ENCODE assay signal across 8 mouse cellular contexts in the genomic region with DNA sequence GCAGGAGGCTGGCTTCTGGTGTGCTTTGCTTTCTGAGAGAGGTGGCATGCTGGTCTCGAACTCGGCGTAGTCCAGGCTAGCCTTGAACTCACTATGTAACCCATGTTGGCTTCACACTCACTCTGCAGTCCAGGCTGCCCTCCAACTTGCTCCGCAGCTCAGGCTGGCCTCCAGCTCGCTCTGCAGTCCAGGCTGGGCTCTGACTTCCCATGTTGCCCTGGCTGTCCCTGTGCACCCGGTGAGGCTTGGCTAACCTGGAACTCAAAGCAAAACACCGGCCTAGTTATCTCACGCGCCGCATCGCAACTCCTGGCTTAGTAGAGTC. TPM values are rescaled to one million over a fixed set of nuclear protein-coding genes. Genes with fewer than 3 reads are reported as not detected.
DNase-seq lines count a peak whose midpoint lies in the region; ATAC-seq lines count a peak whose summit lies in the region.

No protein-coding gene starts in this region.

- WGBS in embryonic facial prominence, embryonic 12.5 days, result 18% methylated on average over 11 of the region's 11 CpGs
- WGBS in limb, embryonic 11.5 days, result 28% methylated on average over 11 of the region's 11 CpGs

- no peak for ATAC-seq in embryonic facial prominence, embryonic 12.5 days (ENCODE audit: insufficient number of reproducible peaks, insufficient read depth, low FRiP score, low TSS enrichment)
- ATAC-seq in limb, embryonic 11.5 days (ENCODE audit: insufficient number of reproducible peaks, low FRiP score, low TSS enrichment, low read depth), result no peak

- peak overlapping the region; percentile 84 for H3K9ac ChIP-seq in embryonic facial prominence, embryonic 12.5 days
- peak overlapping the region; percentile 86 for H3K9ac ChIP-seq in limb, embryonic 11.5 days (ENCODE audit: low read length)

- H3K36me3 ChIP-seq in embryonic facial prominence, embryonic 12.5 days, result peaks cover 24% of the 10 kb centered on the region
- peaks cover 10% of the 10 kb centered on the region for H3K36me3 ChIP-seq in limb, embryonic 11.5 days (ENCODE audit: control insufficient read depth, insufficient read depth, low read length)

- peak overlapping the region; percentile 87 for H3K4me3 ChIP-seq in embryonic facial prominence, embryonic 12.5 days
- peak overlapping the region; percentile 96 for H3K4me3 ChIP-seq in limb, embryonic 11.5 days (ENCODE audit: low read depth, low read length)

- H3K27me3 ChIP-seq in embryonic facial prominence, embryonic 12.5 days, result no peaks in the 10 kb centered on the region
- H3K27me3 ChIP-seq in limb, embryonic 11.5 days (ENCODE audit: control insufficient read depth, insufficient read depth, low read length), result no peaks in the 10 kb centered on the region

- H3K27ac ChIP-seq in embryonic facial prominence, embryonic 12.5 days, result no peak overlapping the region
- no peak overlapping the region for H3K27ac ChIP-seq in limb, embryonic 11.5 days (replicated peaks; ENCODE audit: low read depth, low read length)

- no peaks in the 10 kb centered on the region for H3K9me3 ChIP-seq in embryonic facial prominence, embryonic 12.5 days
- no peaks in the 10 kb centered on the region for H3K9me3 ChIP-seq in limb, embryonic 11.5 days (ENCODE audit: control insufficient read depth, low read length)

- H3K4me2 ChIP-seq in embryonic facial prominence, embryonic 12.5 days (replicated peaks), result peak overlapping the region; percentile 98
- H3K4me2 ChIP-seq in limb, embryonic 11.5 days (ENCODE audit: low read depth, severe bottlenecking), result peak overlapping the region; percentile 99

- peaks cover 34% of the 10 kb centered on the region for H3K4me1 ChIP-seq in embryonic facial prominence, embryonic 12.5 days
- H3K4me1 ChIP-seq in limb, embryonic 11.5 days (ENCODE audit: control insufficient read depth, insufficient read depth, low read length), result peaks cover 10% of the 10 kb centered on the region

- peak; percentile 16 for DNase-seq in embryo, embryonic 9.5 days (ENCODE audit: extremely low spot score)
- no peak for DNase-seq in embryo, embryonic 11 days
- peak; percentile 37 for DNase-seq in A20 (ENCODE audit: low read depth, low spot score)
- DNase-seq in limb, embryonic 11.5 days (ENCODE audit: low spot score), result peak; percentile 37
- peak; percentile 59 to 73 for DNase-seq in spleen, postnatal 10 days (ENCODE audit: low spot score in 2 of 2)
- no peak for DNase-seq in right cerebral cortex, postnatal 4 days
- no peak for DNase-seq in right cerebral cortex, adult 2 months (ENCODE audit: low spot score in 2 of 2)

RNA-seq across cellular contexts. Expression of a gene that starts 0.6 kb away (rescaled TPM):
- 52.0 and 53.0 TPM in 2 replicates for polyA plus RNA-seq in embryonic facial prominence, embryonic 12.5 days (2016; fragmentation: Nextera tagmentation; extraction: Ambion mirVana)
- 26.8 and 28.1 TPM in 2 replicates for polyA plus RNA-seq in limb, embryonic 11.5 days (2014; fragmentation: Nextera tagmentation; extraction: Ambion mirVana)

RNA-seq across cellular contexts. Expression of a gene that starts 0.7 kb away (rescaled TPM):
- polyA plus RNA-seq in embryonic facial prominence, embryonic 12.5 days (2016; fragmentation: Nextera tagmentation; extraction: Ambion mirVana), result 314 and 329 TPM in 2 replicates
- polyA plus RNA-seq in limb, embryonic 11.5 days (2014; fragmentation: Nextera tagmentation; extraction: Ambion mirVana), result 375 and 398 TPM in 2 replicates

RNA-seq across cellular contexts. Expression of a gene that starts 11.9 kb away (rescaled TPM):
- polyA plus RNA-seq in embryonic facial prominence, embryonic 12.5 days (2016; fragmentation: Nextera tagmentation; extraction: Ambion mirVana), result 1.7 and 2.1 TPM in 2 replicates
- 0.33 and 0.36 TPM in 2 replicates for polyA plus RNA-seq in limb, embryonic 11.5 days (2014; fragmentation: Nextera tagmentation; extraction: Ambion mirVana)

RNA-seq across cellular contexts. Expression of a gene that starts 15.9 kb away (rescaled TPM):
- polyA plus RNA-seq in embryonic facial prominence, embryonic 12.5 days (2016; fragmentation: Nextera tagmentation; extraction: Ambion mirVana), result 0.09 and 0.10 TPM in 2 replicates
- polyA plus RNA-seq in limb, embryonic 11.5 days (2014; fragmentation: Nextera tagmentation; extraction: Ambion mirVana), result not detected in 2 replicates

RNA-seq across cellular contexts. Expression of a gene that starts 29.3 kb away (rescaled TPM):
- polyA plus RNA-seq in embryonic facial prominence, embryonic 12.5 days (2016; fragmentation: Nextera tagmentation; extraction: Ambion mirVana), result 1,786 and 1,871 TPM in 2 replicates
- 2,003 and 2,108 TPM in 2 replicates for polyA plus RNA-seq in limb, embryonic 11.5 days (2014; fragmentation: Nextera tagmentation; extraction: Ambion mirVana)

Comparison
In these comparisons a context has a peak if more than half of its experiments do, and no peak if none do; other contexts are left out.
1. DNase-seq: peak in embryo, embryonic 9.5 days (single experiment), A20 (single experiment), limb, embryonic 11.5 days (single experiment) and spleen, postnatal 10 days (2 of 2); none in embryo, embryonic 11 days (single experiment), right cerebral cortex, postnatal 4 days (single experiment) and right cerebral cortex, adult 2 months (0 of 2).